Mouse (Mus musculus) cerebellum, adult 2 months (tissue): ENCODE results near the gene Abat.

Experiments
- CTCF ChIP-seq: fragments of 200-500 bp; IDR thresholded peaks from 2 replicates; pipeline ENCODE4 v1.5.1; 2011; ENCODE audit warnings: low read depth, mild to moderate bottlenecking, control low read depth, low read length, moderate library complexity, borderline replicate concordance; ENCODE audit not compliant: insufficient read depth
- POLR2A ChIP-seq: fragments of 200-500 bp; IDR thresholded peaks from 2 replicates; pipeline ENCODE4 v1.6.1; 2011; ENCODE audit warnings: low read length, control low read depth, borderline replicate concordance; ENCODE audit not compliant: insufficient read depth

DNA sequence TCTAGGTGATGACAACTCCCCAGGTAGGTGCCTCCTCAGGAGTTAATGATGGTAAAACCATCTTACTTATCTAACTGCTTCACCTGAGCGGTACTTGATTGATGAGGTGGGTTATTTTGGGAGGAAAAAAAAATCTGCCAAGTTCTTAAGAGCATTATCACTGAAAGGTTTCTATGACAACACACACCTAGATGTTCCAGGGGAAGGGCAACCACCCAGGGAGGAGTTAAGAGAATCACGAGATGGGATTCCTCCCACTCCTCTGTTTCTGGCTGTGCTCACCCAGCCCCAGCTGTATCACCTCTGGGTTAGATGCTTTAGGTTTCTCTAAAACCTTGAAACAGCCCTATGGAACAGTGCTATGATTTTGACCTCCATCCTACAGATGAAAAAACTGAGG is 16.3 kb upstream of the Abat start:
- TF ChIP-seq CTCF (no peak), POLR2A (no peak)
